Mouse (Mus musculus): ENCODE measurements around the gene Rbbp7. TPM values are rescaled to one million over a fixed set of nuclear protein-coding genes. Genes with fewer than 3 reads are reported as not detected.
"Not testable (repeated sequence)": the region's sequence is repeated elsewhere in the genome, so short reads cannot be mapped to it uniquely, and the experiment has no call there.

Rbbp7 gene
- total RNA-seq, 2 experiments from 2014 or later, result 82.1 to 91.2 TPM

GRCm38 (mm10) chrX:162754314-162754713 lies 5.9 kb upstream of the Rbbp7 start:
- Histone ChIP-seq H3K4me3 (no peak overlapping the region), H3K27ac (no peak overlapping the region)
- DNase-seq, result no peak
- intact Hi-C loops (cut with DNase I), result no loop called here
- TF ChIP-seq CTCF (IDR thresholded peaks at IDR 0.05), result no peak

DNA sequence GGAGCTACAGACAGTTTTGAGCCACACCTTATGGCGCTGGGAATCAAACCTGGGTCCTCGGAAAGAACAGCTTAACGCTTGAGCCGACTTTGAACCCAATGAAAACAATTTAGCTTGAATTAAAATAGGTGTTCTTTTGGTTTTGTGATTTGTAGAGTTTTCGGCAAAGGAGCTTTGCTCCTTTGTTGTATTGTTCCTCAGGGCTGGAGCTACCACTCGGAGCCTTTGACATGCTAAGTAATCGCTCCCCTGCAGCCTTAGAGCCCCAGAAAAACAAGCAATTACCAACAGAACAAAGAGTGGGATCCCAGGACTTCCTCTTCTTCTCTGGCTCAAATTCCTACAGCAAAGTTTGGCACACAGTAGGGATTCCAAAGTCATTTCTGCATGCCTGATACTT lies 4.1 kb upstream of the Rbbp7 start:
- intact Hi-C loops (cut with DNase I), result no loop called here
- no peak for DNase-seq
- Histone ChIP-seq H3K27ac (no peak overlapping the region), H3K4me3 (no peak overlapping the region)
- no peak for TF ChIP-seq CTCF (IDR thresholded peaks at IDR 0.05)

DNA sequence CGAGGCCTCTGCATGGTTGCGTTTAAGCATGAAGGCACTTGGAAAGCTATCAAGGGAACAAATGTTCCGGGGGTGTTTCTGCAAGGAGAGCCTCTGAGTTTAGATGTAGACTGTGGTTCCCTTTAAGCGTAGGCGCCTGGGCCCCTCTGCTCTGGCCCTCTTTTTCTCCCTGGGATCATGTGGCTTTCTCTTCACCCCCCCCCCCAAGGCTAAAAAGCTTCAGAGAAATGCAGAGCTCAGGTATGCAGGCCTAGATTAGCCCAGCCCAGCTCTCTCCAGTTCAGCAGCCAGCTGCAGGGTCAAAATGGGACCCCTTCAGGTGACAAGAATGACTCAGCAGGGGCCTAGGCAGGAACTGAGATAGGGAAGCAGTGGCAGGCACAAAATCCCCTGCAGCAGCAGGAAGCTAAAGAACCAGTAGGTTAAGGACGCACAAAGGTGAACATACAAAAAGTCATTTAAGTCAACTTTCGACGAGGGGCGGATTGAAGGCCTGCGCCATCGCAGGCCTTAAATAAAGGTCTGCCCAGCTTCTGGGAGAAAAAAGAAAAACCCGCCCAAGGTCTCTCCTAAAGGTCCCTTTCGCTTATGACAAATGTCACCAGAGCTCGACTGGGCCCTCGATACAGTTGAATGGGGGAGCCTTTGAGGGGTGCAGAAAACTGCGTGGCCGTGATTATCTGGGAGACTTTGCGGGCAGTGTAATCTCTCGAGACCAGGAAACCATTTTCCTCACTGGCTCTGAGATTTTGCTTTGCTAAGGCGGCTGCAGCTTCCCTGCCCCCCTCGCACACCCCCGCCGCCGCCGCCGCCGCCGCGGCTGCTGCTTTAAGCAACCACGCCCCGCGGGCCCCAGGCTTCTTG lies 719 bp upstream of the Rbbp7 start:
- H3K4me3 ChIP-seq, result peak overlapping the region; percentile 92
- no peak for TF ChIP-seq CTCF (IDR thresholded peaks at IDR 0.05)
- intact Hi-C loops (cut with DNase I), result loop anchor here (2.0 to 5.0 kb wide), 2 partner anchors 25 to 68 kb away; partner anchors contain the start of gene Txlng
- peak overlapping the region; percentile 89 for H3K27ac ChIP-seq
- peak; percentile 23 for DNase-seq

DNA sequence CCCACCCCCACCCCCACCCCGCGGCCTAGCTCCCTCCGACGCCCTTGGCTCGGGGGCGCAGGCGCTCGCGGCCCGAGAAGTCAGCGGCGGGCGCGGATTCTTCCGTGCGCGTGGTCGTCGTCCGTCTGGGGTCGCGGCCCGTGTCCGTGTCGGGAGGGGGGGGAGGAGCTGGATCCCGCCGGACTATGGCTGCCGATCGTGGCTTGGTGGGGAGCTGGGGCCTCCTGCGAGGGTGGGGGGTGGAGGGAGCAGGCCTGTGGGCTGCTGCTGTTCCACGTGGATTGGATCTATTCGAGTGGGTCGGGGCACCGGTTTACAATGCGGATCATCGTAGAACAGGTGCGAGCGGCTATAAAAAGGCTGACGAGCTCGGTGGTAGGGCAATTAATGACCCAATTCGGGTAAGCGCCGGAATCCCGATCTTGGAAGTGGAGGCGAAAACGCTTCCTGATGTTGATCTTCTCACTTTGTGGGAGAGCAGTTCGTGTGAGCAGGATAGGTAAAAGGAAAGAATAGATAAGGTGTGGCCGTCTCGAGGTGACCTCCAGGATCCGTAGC lies 835 bp downstream of the Rbbp7 start:
- peak; percentile 47 for DNase-seq
- peak overlapping the region; percentile 92 for H3K4me3 ChIP-seq
- peak overlapping the region; percentile 96 for H3K27ac ChIP-seq
- no peak for TF ChIP-seq CTCF (IDR thresholded peaks at IDR 0.05)
- intact Hi-C loops (cut with DNase I), result loop anchor here (5.0 kb wide), 1 partner anchor 66 kb away; the partner anchor contains the start of gene Txlng

- DNase-seq, result no peak
- no peak for TF ChIP-seq CTCF (IDR thresholded peaks at IDR 0.05)
- Histone ChIP-seq H3K27ac (peak overlapping the region; percentile 96), H3K4me3 (peak overlapping the region; percentile 92)
- intact Hi-C loops (cut with DNase I), result loop anchor here (5.0 kb wide), 1 partner anchor 65 kb away; the partner anchor contains the start of gene Txlng
Observed at GRCm38 (mm10) chrX:162761716-162762395, 1.7 kb downstream of the Rbbp7 start.

DNA sequence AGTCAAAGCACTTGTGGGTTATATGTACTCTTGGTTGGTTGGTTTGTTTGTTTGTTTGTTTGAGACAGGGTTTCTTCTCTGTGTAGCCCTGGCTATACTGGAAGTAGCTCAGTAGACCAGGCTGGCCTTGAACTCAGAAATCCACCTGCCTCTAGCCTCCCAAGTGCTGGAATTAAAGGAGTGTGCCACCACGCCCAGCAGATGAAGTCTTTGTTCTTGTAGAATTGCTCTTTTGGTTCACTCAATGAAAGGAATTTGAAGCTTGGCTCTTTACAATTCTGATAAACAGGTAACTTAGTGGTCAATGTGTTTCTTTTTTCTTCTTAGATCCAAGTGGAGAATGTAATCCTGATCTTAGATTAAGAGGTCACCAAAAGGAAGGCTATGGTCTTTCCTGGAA lies 10.5 kb downstream of the Rbbp7 start:
- Histone ChIP-seq H3K27ac (no peak overlapping the region), H3K4me3 (no peak overlapping the region)
- intact Hi-C loops (cut with DNase I), result no loop called here
- no peak for DNase-seq
- TF ChIP-seq CTCF (IDR thresholded peaks at IDR 0.05), result no peak

DNA sequence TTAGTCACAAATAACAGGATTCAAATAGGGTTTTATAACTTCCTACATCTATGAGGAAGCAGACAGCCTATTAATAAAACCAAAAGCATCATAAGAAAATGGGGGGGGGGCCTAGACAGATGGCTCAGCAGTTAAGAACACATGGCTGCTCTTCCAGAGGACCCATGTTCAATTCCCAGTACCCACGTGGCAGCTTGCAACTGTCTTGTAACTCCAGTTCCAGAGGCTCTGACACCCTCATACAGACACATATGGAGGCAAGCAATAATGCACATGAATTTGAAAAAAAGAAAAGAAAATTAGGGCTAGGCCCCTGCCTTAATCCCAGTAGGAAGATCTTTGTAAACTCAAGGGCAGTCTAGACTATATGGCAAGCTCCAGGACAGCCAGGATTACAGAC lies 28.2 kb downstream of the Rbbp7 start:
- no peak for DNase-seq
- no peak for TF ChIP-seq CTCF (IDR thresholded peaks at IDR 0.05)
- intact Hi-C loops (cut with DNase I), result no loop called here

DNA sequence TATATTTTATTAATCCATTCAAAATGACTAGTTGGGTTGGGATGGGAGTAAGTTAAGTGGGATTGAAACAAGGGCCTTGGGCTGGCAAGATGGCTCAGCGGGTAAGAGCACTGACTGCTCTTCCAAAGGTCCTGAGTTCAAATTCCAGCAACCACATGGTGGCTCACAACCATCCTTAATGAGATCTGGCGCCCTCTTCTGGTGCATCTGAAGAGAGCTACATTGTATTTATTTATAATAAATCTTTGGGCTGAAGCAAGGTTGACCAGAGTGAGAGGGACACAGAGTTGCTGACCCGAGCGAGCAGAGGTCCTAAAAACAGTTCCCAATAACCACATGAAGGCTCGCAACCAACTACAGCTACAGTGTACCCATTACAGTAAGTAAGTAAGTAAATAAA lies 31.2 kb downstream of the Rbbp7 start:
- H3K4me3 ChIP-seq; DNase-seq; H3K27ac ChIP-seq; intact Hi-C loops (cut with DNase I): not testable (repeated sequence)
- peak; percentile 50 for TF ChIP-seq CTCF (IDR thresholded peaks at IDR 0.05)

More for the DNA sequence above, 28.2 kb downstream of the Rbbp7 start:
- H3K27ac ChIP-seq, result no peak overlapping the region
- H3K4me3 ChIP-seq, result no peak overlapping the region

GRCm38 (mm10) chrX:162800371-162800770 lies 40.2 kb downstream of the Rbbp7 start:
- H3K4me3 ChIP-seq, result no peak overlapping the region
- TF ChIP-seq CTCF (IDR thresholded peaks at IDR 0.05), result peak; percentile 65
- intact Hi-C loops (cut with DNase I), result loop anchor here (5.0 kb wide), 1 partner anchor 83 kb away; no protein-coding TSS in a partner anchor
- no peak overlapping the region for H3K27ac ChIP-seq
- DNase-seq, result peak; percentile 41

GRCm38 (mm10) chrX:162828016-162828415 lies 67.8 kb downstream of the Rbbp7 start:
- Histone ChIP-seq H3K27ac (peak overlapping the region; percentile 89), H3K4me3 (peak overlapping the region; percentile 84)
- intact Hi-C loops (cut with DNase I), result loop anchor here (5.0 kb wide), 1 partner anchor 66 kb away; the partner anchor contains the start of gene Rbbp7
- DNase-seq, result no peak
- no peak for TF ChIP-seq CTCF (IDR thresholded peaks at IDR 0.05)

Other genes with a start within 250 kb of the Rbbp7 start
- gene Reps2, start 116.8 kb upstream of the Rbbp7 start, total RNA-seq (2021), result under 1 TPM; 0.92 to 0.95 TPM
- gene Txlng, start 69.1 kb downstream of the Rbbp7 start, total RNA-seq (2021), result 1 to 10 TPM; 8.1 to 8.9 TPM
- gene Syap1, start 128.0 kb downstream of the Rbbp7 start, total RNA-seq (2021), result 10 to 100 TPM; 23.6 to 27.1 TPM
- gene Ctps2, start 140.8 kb downstream of the Rbbp7 start, total RNA-seq (2021), result 1 to 10 TPM; 5.5 to 7.6 TPM
- gene S100g, start 204.2 kb downstream of the Rbbp7 start, total RNA-seq (2021), result not detected